Mouse (Mus musculus) neural tube, embryonic 10.5 days (tissue): ENCODE results near the gene Gm21985.
"Not testable (repeated sequence)": the region's sequence is repeated elsewhere in the genome, so short reads cannot be mapped to it uniquely, and the experiment has no call there.

Experiments
- DNase-seq: peaks from one replicate; pipeline ENCODE4 v3.0.0-alpha.2; 2017; ENCODE audit warnings: low spot score; ENCODE audit errors: extremely low spot score

Gm21985 gene

DNA sequence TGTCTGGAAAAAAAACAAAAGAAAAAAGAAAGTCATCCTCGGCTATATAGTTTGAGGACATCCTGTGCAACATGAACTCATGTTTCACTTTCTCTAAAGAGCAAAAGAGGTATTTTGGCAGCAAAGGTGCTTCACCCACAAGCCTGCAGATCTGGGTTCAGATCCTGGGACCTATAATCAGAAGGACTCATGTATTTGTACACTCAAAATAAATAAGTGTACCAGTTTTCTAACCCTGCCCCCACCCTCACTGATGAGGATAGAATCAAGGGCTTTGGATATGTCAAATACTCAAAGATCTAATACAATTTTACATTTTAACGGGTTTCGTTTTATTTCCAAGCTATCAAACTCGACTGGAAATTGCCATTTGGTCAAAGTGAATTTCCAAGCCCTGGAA is 1.8 kb upstream of the Gm21985 start:
- no peak for DNase-seq

DNA sequence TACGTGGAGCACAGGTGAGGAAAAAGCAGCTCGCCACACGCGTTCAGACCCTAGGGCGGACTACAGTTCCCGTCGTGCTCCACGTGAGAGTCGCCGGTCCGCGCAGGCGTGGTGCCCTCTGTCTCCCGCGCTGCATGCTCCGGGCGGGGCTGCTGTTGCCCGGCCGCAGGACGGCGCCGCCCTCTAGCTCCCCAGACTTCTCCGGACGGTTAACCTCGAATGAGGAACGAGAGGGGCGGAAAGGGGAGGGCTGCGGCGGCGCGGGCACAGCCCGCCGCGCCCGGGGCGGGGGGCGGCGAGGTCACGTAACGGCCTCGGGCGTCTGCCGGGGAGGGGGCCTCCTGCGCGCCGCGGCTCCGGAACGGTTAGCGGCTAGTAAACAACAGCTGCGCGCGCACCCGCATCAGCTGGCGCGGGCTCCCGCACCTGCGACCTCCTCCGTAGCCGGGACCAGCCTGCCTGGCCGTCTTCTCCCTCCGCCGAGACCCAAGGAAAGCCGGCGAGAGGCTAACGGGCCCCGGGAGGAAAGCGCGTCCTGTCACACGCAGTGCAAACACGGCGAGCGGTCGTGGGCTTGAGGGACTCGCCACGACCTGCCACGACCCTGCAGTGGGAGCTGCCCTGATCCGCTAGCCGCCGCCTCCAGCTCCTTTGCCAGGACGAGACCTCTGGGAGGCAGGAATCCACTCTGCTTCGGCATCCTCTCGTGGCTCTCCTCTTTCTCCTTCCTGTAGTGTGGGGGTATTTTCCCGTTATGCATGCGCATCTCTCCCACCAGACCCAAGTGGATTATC is 469 bp upstream of the Gm21985 start, which contains the start of gene Slc12a6:
Gene Slc12a6 (plus strand): TSS at position 378 of the 794 bp plus-strand sequence.
- DNase-seq = peak; percentile 90

DNA sequence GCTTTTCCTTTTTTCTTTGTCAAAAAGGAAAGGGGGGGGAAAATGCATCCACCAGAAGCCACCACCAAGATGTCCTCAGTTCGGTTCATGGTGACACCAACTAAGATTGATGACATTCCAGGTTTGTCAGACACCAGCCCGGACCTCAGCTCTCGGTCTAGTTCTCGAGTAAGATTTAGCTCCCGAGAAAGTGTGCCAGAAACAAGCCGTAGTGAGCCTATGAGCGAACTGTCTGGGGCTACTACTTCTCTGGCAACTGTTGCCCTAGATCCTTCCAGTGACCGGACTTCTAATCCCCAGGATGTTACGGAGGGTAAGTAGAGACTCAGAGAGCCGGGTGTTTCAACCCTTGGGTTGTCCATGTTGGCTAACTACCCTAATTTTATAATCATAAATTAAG is 666 bp downstream of the Gm21985 start:
- DNase-seq = no peak

DNA sequence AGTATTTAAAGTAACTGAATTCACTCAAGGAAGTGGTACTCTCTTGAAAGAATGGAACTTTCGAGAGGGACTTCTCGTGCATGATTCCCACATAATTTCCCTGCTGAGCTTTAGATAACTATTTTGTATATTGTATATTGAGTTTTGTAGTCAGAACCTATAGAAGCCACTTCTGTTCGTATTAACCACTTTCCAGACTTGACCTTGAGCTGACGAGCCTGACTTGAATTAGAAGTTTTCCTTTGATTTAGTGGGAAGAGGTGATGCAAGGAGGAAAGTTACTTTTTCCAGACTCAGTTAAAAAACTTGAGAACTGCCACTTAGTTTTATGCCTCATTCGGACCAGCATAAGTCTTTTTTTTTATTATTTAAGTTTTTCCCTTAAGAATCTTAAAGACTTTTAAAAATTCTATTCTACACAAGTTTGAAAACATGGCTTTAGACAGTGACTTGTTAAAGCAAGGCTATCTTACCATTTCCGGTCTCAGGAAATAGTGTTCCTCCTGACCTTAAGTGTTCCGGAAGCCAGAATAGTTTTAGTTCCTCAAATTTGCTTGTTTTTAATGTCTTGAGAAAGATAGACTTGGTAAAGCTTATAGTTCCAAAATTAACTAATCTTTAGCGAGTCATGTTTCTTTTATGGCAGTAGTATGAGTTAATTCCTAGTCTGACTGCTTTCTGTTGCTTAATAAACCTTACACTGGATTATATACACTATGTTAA is 1.6 kb downstream of the Gm21985 start:
- no peak for DNase-seq

DNA sequence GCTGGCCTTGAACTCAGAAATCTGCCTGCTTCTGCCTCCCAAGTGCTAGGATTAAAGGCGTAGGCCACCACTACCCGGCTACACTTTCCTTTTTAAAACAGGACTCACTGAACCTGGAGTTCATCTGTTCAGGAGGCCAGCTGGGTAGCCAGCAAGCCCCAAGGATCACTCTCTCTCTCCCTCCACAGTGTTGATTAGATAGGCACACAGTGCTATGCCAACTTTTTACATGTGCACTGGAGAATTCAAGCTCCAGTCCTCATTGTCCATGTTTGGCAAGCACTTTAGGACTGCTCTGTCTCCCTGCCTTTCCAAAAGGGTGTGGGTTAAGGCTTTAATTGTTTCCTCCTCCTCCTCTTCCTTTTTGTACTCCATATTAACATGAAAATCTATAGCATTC is 3.9 kb downstream of the Gm21985 start:
- DNase-seq = no peak

DNA sequence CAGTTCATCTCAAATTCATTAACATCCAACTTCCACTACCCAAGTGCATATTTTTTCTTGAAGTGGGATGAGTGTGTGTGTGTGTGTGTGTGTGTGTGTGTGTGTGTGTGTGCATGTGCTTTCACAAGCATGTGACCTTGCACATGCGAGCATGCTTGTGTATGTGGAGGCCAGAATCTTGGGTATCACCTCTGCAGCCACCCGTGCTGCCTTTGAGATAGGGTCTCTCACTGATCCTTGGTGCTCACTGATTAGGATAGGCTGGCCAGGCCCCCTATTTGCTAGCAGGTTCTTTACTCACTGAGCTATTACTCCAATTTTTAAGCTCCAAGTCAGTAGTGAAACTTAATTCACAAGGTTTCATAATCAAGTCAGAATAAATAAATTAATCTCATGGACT is 6.8 kb downstream of the Gm21985 start:
- no peak for DNase-seq

DNA sequence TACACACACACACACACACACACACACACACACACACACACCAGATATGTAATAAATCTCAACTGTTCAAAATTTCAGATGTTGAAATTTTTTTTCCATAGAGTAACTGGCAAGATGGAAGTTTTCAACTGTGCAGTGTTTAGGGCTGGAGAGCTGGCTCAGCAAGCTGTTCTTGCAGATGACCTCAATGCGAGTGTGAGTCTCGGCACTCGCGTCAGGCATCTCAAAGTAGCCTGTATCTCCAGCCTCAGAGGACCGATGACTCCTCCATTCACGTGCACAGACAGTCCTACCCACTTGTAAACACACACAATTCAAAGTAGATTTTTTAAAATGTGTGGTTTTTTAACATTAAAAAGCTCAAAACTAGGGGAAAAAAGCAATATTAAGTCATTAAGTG is 7.4 kb downstream of the Gm21985 start:
- DNase-seq = no peak

DNA sequence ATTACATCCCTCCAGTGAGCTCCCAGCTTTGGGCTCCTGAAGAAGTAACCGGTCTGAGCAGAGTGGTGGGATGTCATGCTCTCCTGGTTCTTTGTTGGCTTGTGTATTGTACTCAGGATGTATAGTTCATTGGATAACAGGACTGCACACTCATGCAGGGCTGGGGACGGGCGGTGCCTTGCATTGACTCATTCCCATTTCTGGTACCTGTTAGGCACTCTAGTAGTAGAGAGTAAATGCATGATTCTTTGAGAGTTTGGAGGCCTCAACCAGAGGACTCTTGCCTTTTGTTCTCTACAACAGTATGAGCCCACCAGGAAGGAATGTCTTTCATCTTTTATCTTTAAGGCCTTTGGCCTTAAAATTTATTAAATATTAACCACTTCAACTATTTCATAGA is 10.8 kb downstream of the Gm21985 start:
- DNase-seq = no peak

DNA sequence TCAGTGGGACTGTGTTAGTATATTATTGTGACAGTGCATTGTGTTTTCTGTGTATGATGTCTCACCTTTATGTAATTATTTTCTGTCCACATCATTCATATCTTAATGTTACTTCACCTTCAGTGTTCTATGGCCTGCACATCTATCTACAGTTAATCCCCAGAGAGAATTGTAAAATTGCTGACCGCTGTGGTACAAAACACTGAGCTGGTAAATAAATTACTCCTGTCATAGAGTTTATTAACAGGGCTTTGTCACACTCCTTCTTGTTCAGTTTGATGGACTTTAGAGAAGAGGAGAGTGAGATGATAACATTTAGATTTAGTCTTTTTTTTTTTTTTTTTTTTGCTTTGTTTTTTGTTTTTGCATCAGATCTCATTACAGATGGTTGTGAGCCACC is 16.7 kb downstream of the Gm21985 start:
- no peak for DNase-seq

DNA sequence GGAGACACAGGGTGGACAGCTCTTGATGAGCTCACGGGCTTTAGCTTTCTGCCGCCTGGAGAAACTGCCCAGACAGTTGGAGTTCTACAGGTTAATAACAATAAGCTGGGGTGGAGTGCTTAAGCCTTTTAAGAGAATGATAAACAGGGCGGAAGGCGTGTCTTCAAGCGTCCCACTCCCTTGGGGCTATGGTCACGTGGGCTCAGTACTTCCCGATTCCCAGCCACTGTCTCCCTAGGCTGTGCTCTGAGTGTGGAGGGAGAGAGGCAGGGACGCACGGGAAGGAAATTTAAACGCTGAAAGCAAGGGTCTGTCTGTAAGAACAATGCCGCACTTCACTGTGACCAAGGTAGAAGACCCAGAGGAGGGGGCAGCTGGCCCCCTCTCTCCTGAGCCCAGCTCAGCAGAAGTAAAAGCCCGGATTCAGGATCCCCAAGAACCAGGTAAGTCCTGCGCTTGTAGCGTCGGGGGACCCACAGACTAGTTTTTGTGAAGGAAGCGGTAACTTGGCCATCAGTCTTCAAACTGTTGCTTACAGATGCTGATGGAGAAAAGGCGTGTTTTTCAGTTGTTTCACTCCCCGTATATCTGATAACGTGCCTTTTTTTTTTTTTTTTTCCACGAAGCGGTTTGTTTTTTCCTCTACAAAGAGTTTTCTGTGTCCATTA is 18.4 kb downstream of the Gm21985 start:
- peak; percentile 53 for DNase-seq

DNA sequence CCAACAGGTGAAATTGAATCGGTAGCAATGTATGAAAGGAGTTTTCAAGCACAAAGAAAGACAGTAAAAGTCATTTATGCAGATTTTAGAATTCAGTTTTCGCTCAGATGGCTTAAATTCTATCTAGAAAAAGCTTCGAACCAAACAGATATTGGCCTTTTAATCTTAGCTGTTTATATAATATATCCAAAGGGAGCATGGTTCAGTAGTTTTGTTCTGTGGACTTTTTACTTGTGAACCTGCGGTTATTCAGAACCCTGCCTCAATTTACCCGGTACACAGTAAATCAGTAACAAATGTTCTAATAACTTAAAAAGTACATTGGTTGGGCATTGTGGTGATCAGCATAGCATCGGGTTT is 18.9 kb downstream of the Gm21985 start:
- no peak for DNase-seq

DNA sequence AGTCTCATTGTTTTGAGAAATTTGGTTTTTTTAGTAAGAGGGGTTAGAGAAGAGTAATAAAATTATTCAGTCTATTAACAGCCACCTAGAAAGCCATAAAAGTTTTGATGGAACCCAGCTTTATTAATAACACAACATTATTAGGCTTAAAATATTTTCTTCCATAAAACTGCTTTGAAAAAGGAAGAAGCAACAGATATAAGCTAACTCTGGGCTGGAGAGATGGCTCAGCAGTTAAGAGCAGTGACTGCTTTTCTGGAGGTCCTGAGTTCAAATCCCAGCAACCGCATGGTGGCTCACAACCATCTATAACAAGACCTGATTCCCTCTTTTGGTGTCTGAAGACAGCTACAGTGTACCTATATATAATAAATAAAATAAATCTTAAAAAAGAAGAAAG is 19.9 kb downstream of the Gm21985 start:
- not testable (repeated sequence) for DNase-seq

DNA sequence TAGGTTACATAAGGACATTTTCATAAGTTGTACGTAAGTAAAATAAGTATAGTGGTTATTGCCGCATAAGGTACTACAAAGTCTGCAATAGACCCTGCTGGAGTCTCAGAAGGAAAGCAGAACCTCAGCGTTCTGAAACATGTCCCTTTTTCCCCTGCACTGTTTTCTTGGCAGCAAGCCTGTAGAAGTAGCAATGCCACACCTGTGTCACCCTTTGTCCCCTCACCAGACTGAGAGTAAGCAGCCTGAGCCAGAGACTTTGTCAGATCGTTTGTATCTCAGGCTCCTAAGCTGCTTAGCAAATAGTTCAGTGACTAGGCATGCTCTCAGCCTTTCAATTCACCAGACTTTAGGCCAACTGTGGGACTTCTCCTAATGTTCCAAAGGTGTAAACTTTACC is 20.9 kb downstream of the Gm21985 start:
- DNase-seq = no peak

DNA sequence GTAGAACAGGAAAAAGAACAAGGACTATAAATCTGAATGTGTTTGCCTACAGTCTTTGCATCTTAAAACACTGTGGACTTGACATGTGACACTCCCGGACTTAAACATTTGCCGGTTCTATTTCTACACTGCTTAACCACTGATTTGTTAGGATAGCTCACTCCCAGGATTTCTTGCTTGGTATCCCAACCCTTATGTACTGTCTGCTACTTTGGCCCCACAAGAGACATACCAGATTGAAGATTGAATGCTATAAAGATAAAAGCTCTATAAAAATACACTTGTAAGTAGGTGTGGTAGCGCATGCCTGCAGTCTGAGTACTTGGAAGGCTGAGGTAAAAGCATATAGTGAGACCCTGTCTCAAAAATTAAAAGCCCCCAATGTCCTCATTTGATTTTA is 23.4 kb downstream of the Gm21985 start:
- DNase-seq = no peak

DNA sequence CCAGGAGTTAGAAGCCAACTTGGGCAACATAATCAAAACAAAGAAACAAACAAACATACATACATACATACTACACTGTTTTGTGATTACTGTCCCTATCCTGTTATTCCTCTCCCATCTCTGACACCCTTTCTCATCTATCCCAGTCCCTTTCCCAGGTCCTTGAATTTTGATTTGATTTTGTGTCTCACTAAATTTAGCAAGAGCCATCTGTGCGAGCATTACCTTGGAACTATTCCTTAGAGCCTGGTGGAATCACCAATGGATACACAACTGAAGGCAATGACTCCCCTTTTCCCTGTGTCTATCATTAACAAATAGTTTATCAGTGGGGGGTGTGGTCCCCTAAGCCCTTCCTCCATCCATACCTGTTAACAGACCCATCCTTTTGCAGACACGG is 26.7 kb downstream of the Gm21985 start:
- DNase-seq = no peak

DNA sequence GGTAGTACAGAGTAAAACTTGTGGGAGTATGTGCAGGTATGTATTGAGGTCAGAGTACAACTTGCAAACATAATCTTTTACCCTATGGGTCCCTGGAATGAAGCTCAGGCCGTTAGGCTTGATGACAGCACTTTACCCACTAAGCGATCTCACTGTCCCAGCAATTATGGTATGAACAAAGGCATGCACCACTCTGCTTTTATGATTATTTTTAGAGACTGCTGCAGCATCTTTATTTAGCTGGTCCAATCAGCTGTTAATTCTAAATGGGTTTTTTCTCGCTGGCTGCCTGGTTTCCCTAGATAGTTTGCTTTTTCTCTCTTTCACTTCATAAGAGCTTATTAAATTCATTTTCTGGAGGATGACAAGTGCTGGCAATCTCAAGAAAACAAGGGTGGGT is 30.1 kb downstream of the Gm21985 start:
- no peak for DNase-seq

DNA sequence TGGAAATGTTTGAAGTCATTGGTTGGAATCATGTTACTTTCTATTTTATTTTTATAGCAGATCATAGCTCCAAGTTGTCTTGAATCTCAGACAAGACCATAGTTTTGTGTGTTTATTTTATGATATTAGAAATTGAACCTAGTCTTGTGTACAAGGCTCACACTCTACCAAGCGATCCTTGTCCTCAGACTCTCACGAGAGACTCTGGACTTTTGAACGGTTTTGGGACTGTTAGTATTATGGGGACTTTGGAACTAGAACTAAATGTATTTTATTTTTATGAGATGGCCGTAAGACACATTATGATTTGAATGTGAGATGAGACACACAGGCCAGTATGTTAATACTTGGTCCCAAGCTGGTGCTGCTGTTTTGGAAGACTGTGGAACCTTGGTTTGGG is 32.1 kb downstream of the Gm21985 start:
- no peak for DNase-seq

DNA sequence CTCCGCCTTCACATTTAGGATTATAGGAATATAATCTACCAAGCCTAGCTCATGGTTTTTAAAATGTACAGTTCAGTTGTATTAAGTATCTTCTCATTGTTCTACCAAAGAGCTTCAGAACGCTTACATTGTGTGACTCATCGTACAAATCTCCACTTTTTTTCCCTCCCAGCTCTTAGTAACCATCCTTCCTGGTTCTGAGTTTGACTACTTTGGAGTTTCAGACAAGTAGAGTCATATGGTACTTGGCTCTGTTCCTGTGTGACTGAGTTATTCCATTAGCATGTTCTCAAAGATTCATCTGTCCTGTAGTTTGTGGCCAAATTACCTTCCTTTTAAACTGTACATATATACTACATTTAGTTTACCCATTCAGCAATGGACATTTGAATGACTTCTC is 42.6 kb downstream of the Gm21985 start:
- DNase-seq = no peak

DNA sequence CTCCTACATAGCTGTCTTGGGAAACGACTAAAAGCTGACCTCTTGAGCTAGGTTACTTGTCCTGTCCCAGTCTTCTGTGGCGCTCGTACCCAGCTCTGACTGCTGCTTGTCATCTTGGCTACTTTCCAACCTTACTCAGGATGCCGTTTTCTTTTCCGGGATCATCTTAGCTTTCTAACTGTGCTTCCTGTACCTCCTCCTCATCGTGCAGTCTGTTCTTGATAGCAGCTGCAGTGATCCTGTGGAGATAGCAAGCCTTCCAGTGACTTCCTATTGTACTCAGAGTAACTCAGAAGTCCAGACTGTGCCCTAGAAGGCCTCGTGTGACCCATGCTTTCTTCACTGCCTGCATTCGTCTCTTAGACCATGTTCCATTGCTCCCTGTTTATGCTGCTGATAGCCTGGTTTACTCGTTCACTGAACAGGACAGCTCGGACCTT is 43.1 kb downstream of the Gm21985 start:
- DNase-seq = no peak

DNA sequence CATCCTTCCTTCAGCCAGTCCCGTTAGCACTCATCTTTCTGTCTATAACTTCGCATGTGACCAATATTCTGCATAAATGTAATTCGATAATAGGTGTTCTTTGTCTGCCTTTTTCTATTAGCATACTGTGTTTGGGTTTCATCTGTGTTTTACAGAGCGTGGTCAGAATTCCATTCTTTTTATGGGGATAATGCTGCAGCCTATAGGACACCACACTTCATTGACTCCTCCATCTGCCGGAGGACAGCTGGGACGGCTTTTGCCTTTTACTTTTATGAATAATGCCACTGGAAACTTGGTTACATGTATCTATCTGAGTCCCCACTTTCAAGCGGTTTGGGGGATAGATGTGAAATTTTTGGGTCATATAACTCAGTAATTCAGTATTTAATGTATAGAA is 49.5 kb downstream of the Gm21985 start:
- DNase-seq = no peak

DNA sequence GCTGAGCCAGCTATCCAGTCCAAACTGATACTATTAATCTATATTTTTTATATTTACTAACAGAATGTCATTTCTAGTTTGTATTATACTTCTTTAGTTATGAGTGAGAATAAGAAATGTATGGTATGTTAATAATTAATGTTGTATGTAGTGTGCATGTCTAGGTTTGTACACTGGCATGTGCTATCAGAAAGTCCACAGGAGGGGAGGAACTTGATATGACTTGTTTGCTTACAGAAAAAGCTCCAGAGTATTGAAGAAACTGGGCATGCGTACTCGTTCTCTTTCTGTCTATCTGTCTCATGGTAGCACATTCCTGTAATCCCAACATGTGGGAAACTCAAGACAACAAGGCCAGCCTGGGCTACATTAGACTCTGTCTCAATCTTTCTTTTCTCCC is 52.1 kb downstream of the Gm21985 start:
- no peak for DNase-seq

DNA sequence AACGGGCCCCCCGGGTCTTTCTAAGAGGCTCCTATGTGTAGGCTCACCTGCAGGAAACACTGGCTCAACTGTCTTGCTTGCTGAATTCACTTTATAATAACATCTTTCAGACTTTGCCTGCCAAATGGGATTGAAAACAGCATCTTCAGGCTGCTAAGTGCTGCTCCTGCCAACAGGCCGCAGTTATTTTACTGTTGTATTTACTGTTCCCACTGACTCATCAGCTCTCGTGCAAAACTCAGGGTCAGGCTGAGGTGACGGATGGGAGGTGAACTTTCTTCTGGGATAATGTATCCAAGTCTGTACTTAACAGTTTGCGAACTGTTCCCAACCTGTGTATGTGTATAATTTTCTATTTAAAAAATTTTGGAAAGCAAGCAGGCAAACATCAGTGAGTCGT is 52.8 kb downstream of the Gm21985 start:
- no peak for DNase-seq
